13 mouse cellular contexts compared by ENCODE assay signal in the genomic region with DNA sequence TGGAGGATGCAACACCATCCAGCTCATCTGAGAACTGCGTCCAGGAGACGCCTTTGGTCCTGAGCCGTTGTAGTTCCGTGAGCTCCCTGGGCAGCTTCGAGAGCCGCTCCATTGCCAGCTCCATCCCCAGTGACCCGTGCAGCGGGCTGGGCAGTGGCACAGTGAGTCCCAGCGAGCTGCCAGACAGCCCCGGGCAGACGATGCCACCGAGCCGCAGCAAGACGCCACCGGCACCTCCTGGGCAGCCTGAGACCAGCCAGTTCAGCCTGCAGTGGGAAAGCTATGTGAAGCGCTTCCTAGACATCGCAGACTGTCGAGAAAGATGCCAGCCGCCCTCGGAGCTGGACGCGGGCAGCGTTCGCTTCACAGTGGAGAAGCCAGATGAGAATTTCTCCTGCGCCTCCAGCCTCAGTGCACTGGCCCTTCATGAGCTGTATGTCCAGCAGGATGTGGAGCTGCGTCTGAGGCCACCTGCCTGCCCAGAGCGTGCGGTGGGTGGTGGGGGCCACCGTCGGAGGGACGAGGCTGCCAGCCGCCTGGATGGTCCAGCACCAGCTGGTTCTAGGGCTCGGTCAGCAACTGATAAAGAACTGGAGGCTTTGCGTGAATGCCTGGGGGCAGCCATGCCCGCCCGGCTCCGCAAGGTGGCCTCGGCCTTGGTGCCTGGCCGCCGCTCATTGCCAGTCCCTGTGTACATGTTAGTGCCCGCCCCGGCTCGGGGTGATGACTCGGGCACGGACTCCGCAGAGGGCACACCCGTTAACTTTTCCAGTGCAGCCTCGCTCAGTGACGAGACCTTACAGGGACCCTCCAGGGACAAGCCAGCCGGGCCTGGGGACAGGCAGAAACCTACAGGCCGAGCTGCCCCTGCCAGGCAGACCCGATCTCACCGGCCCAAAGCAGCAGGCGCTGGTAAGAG. TPM values are rescaled to one million over a fixed set of nuclear protein-coding genes. Genes with fewer than 3 reads are reported as not detected.
DNase-seq lines count a peak whose midpoint lies in the region; ATAC-seq and TF ChIP-seq lines count a peak whose summit lies in the region.
"Had no signal": no experiment of that assay in that cellular context is flagged by ENCODE, and none has a peak within 500 bp of the region (broad histone marks: within the 10 kb centered on the region; RNA-seq: fewer than 3 reads in every experiment).

No protein-coding gene starts in this region.

- no peak for TF ChIP-seq POLR2A in bone marrow, adult 2 months (IDR thresholded peaks at IDR 0.05; ENCODE audit: borderline replicate concordance, control insufficient read depth, low read depth, low read length)

- H3K27me3 ChIP-seq in hindbrain, embryonic 10.5 days (ENCODE audit: insufficient read depth, poor library complexity, severe bottlenecking), result peaks cover 89% of the 10 kb centered on the region
- no peaks in the 10 kb centered on the region for H3K27me3 ChIP-seq in hindbrain, embryonic 14.5 days (ENCODE audit: control insufficient read depth, insufficient read depth, low read length)
- peaks cover 70% of the 10 kb centered on the region for H3K27me3 ChIP-seq in megakaryocyte, embryonic 14.5 days (replicated peaks)
- peaks cover 94% of the 10 kb centered on the region for H3K27me3 ChIP-seq in embryonic facial prominence, embryonic 10.5 days (replicated peaks; ENCODE audit: low read depth, poor library complexity, severe bottlenecking)
- H3K27me3 ChIP-seq: Patski had no signal

- peaks cover 50% of the 10 kb centered on the region for H3K4me1 ChIP-seq in hindbrain, embryonic 10.5 days (replicated peaks)
- H3K4me1 ChIP-seq in hindbrain, embryonic 14.5 days (replicated peaks; ENCODE audit: control insufficient read depth, insufficient read depth, low read length), result no peaks in the 10 kb centered on the region
- H3K4me1 ChIP-seq in megakaryocyte, embryonic 14.5 days, result peaks cover 55% of the 10 kb centered on the region
- H3K4me1 ChIP-seq in bone marrow, adult 2 months (ENCODE audit: control insufficient read depth, insufficient read depth, low read length), result peaks cover 2% of the 10 kb centered on the region
- H3K4me1 ChIP-seq in embryonic facial prominence, embryonic 10.5 days, result peaks cover 37% of the 10 kb centered on the region

- ATAC-seq in hindbrain, embryonic 14.5 days (ENCODE audit: low FRiP score), result no peak
- no peak for ATAC-seq in megakaryocyte, adult 5-6 weeks (ENCODE audit: poor library complexity, severe bottlenecking)
- ATAC-seq: forebrain, embryonic 13.5 days; Patski had no signal

- no peak for DNase-seq in hindbrain, embryonic 10.5 days (ENCODE audit: low spot score)
- no peak for DNase-seq in hindbrain, embryonic 14.5 days (ENCODE audit: low spot score)
- no peak for DNase-seq in embryonic facial prominence, embryonic 10.5 days (ENCODE audit: low spot score)
- no peak for DNase-seq in MN1 (ENCODE audit: low spot score)
- DNase-seq in ovary, postnatal 14 days (ENCODE audit: low spot score), result no peak
- DNase-seq: adrenal gland, adult 2 months had no signal

- 75% methylated on average over 54 of the region's 54 CpGs for WGBS in hindbrain, embryonic 10.5 days
- 67% methylated on average over 54 of the region's 54 CpGs for WGBS in hindbrain, embryonic 14.5 days
- WGBS in bone marrow, adult 2 months, result 79% methylated on average over 54 of the region's 54 CpGs
- WGBS in embryonic facial prominence, embryonic 10.5 days, result 68% methylated on average over 54 of the region's 54 CpGs

- no peaks in the 10 kb centered on the region for H3K9me3 ChIP-seq in hindbrain, embryonic 10.5 days
- no peaks in the 10 kb centered on the region for H3K9me3 ChIP-seq in hindbrain, embryonic 14.5 days (ENCODE audit: control insufficient read depth, low read length)
- H3K9me3 ChIP-seq in megakaryocyte, embryonic 14.5 days, result peaks cover 19% of the 10 kb centered on the region; the same call in 1 of the 2 replicates
- no peaks in the 10 kb centered on the region for H3K9me3 ChIP-seq in embryonic facial prominence, embryonic 10.5 days
- H3K9me3 ChIP-seq: embryonic facial prominence, embryonic 12.5 days; forebrain, embryonic 13.5 days had no signal

- H3K27ac ChIP-seq in hindbrain, embryonic 10.5 days, result no peak overlapping the region
- no peak overlapping the region for H3K27ac ChIP-seq in hindbrain, embryonic 14.5 days
- H3K27ac ChIP-seq in bone marrow, adult 2 months (ENCODE audit: control insufficient read depth, insufficient read depth, low read depth, low read length, poor library complexity), result peak overlapping the region; percentile 34; the same call in 1 of the 2 replicates
- H3K27ac ChIP-seq in embryonic facial prominence, embryonic 10.5 days (replicated peaks), result no peak overlapping the region
- H3K27ac ChIP-seq: embryonic facial prominence, embryonic 12.5 days; forebrain, embryonic 13.5 days; liver, embryonic 14.5 days had no signal

- no peak for TF ChIP-seq CTCF in bone marrow, adult 2 months (IDR thresholded peaks at IDR 0.05; ENCODE audit: control insufficient read depth, insufficient read depth, low read length)

- no peak overlapping the region for H3K4me2 ChIP-seq in hindbrain, embryonic 14.5 days (replicated peaks)
- H3K4me2 ChIP-seq: embryonic facial prominence, embryonic 12.5 days; forebrain, embryonic 13.5 days had no signal

- peaks cover 99% of the 10 kb centered on the region for H3K36me3 ChIP-seq in hindbrain, embryonic 10.5 days
- H3K36me3 ChIP-seq in hindbrain, embryonic 14.5 days (replicated peaks; ENCODE audit: control insufficient read depth, insufficient read depth), result peaks cover 100% of the 10 kb centered on the region
- peaks cover 65% of the 10 kb centered on the region for H3K36me3 ChIP-seq in megakaryocyte, embryonic 14.5 days (replicated peaks; ENCODE audit: low read length)
- peaks cover 74% of the 10 kb centered on the region for H3K36me3 ChIP-seq in embryonic facial prominence, embryonic 10.5 days (replicated peaks)

- 0 out of 2 replicates have a peak overlapping the region, but pooled peaks have one; percentile 14 for H3K4me3 ChIP-seq in hindbrain, embryonic 10.5 days
- no peak overlapping the region for H3K4me3 ChIP-seq in hindbrain, embryonic 14.5 days (replicated peaks; ENCODE audit: low read length)
- H3K4me3 ChIP-seq in megakaryocyte, embryonic 14.5 days (replicated peaks), result peak overlapping the region; percentile 48
- H3K4me3 ChIP-seq in bone marrow, adult 2 months (replicated peaks; ENCODE audit: control insufficient read depth, low read depth, low read length), result no peak overlapping the region
- peak overlapping the region; percentile 21; the same call in 1 of the 2 replicates for H3K4me3 ChIP-seq in embryonic facial prominence, embryonic 10.5 days
- H3K4me3 ChIP-seq: embryonic facial prominence, embryonic 12.5 days; forebrain, embryonic 13.5 days had no signal

- no peak overlapping the region for H3K9ac ChIP-seq in hindbrain, embryonic 14.5 days
- H3K9ac ChIP-seq: forebrain, embryonic 13.5 days; liver, embryonic 14.5 days had no signal

RNA-seq across cellular contexts. Expression of a gene that starts 7.5 kb away (rescaled TPM):
- 55.6 and 60.9 TPM in 2 replicates for polyA plus RNA-seq in hindbrain, embryonic 10.5 days (2016; fragmentation: Nextera tagmentation; extraction: Ambion mirVana)
- 23.3 and 24.5 TPM in 2 replicates for polyA plus RNA-seq in hindbrain, embryonic 14.5 days (2014; fragmentation: Nextera tagmentation; extraction: Ambion mirVana)
- polyA plus RNA-seq in megakaryocyte, embryonic 14.5 days (2012; ENCODE audit: insufficient read depth, low replicate concordance), result 62.0 and 88.2 TPM in 2 replicates
- 25.6 and 27.4 TPM in 2 replicates for total RNA-seq in megakaryocyte, adult 5-6 weeks (2015)
- 13.8 and 17.8 TPM in 2 replicates for total RNA-seq in megakaryocyte, adult 5-6 weeks (2017)
- polyA plus RNA-seq in bone marrow, adult 2 months (2011; ENCODE audit: insufficient read depth, insufficient read length, low replicate concordance, missing spikeins), result 40.8 and 52.1 TPM in 2 replicates
- polyA plus RNA-seq in embryonic facial prominence, embryonic 10.5 days (2016; fragmentation: Nextera tagmentation; extraction: Ambion mirVana), result 53.7 and 56.2 TPM in 2 replicates

RNA-seq across cellular contexts. Expression of a gene that starts 16.5 kb away (rescaled TPM):
- 3.3 and 3.9 TPM in 2 replicates for polyA plus RNA-seq in hindbrain, embryonic 10.5 days (2016; fragmentation: Nextera tagmentation; extraction: Ambion mirVana)
- polyA plus RNA-seq in hindbrain, embryonic 14.5 days (2014; fragmentation: Nextera tagmentation; extraction: Ambion mirVana), result 4.4 and 4.7 TPM in 2 replicates
- polyA plus RNA-seq in megakaryocyte, embryonic 14.5 days (2012; ENCODE audit: insufficient read depth, low replicate concordance), result 15.1 and 26.0 TPM in 2 replicates
- 0.32 and 0.83 TPM in 2 replicates for total RNA-seq in megakaryocyte, adult 5-6 weeks (2015)
- not detected in 2 replicates for total RNA-seq in megakaryocyte, adult 5-6 weeks (2017)
- 1.4 TPM in 1 of 2 replicates, not detected in the other for polyA plus RNA-seq in bone marrow, adult 2 months (2011; ENCODE audit: insufficient read depth, insufficient read length, low replicate concordance, missing spikeins)
- 5.0 and 5.5 TPM in 2 replicates for polyA plus RNA-seq in embryonic facial prominence, embryonic 10.5 days (2016; fragmentation: Nextera tagmentation; extraction: Ambion mirVana)

RNA-seq across cellular contexts. Expression of a gene that starts 16.9 kb away (rescaled TPM):
- 7.2 and 11.2 TPM in 2 replicates for polyA plus RNA-seq in hindbrain, embryonic 10.5 days (2016; fragmentation: Nextera tagmentation; extraction: Ambion mirVana)
- 5.3 and 5.8 TPM in 2 replicates for polyA plus RNA-seq in hindbrain, embryonic 14.5 days (2014; fragmentation: Nextera tagmentation; extraction: Ambion mirVana)
- polyA plus RNA-seq in megakaryocyte, embryonic 14.5 days (2012; ENCODE audit: insufficient read depth, low replicate concordance), result 19.0 and 21.1 TPM in 2 replicates
- 0.16 and 0.96 TPM in 2 replicates for total RNA-seq in megakaryocyte, adult 5-6 weeks (2015)
- total RNA-seq in megakaryocyte, adult 5-6 weeks (2017), result 0.37 TPM in 1 of 2 replicates, not detected in the other
- polyA plus RNA-seq in bone marrow, adult 2 months (2011; ENCODE audit: insufficient read depth, insufficient read length, low replicate concordance, missing spikeins), result 4.2 and 6.5 TPM in 2 replicates
- polyA plus RNA-seq in embryonic facial prominence, embryonic 10.5 days (2016; fragmentation: Nextera tagmentation; extraction: Ambion mirVana), result 6.6 TPM in 2 replicates

RNA-seq across cellular contexts. Expression of a gene that starts 17.1 kb away (rescaled TPM):
- 30.4 and 86.1 TPM in 2 replicates for polyA plus RNA-seq in hindbrain, embryonic 10.5 days (2016; fragmentation: Nextera tagmentation; extraction: Ambion mirVana)
- polyA plus RNA-seq in hindbrain, embryonic 14.5 days (2014; fragmentation: Nextera tagmentation; extraction: Ambion mirVana), result 200 and 216 TPM in 2 replicates
- 0.92 and 4.5 TPM in 2 replicates for polyA plus RNA-seq in megakaryocyte, embryonic 14.5 days (2012; ENCODE audit: insufficient read depth, low replicate concordance)
- not detected in 2 replicates for total RNA-seq in megakaryocyte, adult 5-6 weeks (2015)
- not detected in 2 replicates for total RNA-seq in megakaryocyte, adult 5-6 weeks (2017)
- polyA plus RNA-seq in bone marrow, adult 2 months (2011; ENCODE audit: insufficient read depth, insufficient read length, low replicate concordance, missing spikeins), result 0.17 TPM in 1 of 2 replicates, not detected in the other
- 11.8 and 12.6 TPM in 2 replicates for polyA plus RNA-seq in embryonic facial prominence, embryonic 10.5 days (2016; fragmentation: Nextera tagmentation; extraction: Ambion mirVana)

RNA-seq across cellular contexts. Expression of a gene that starts 20.6 kb away (rescaled TPM):
- polyA plus RNA-seq in hindbrain, embryonic 10.5 days (2016; fragmentation: Nextera tagmentation; extraction: Ambion mirVana), result 971 and 1,039 TPM in 2 replicates
- polyA plus RNA-seq in hindbrain, embryonic 14.5 days (2014; fragmentation: Nextera tagmentation; extraction: Ambion mirVana), result 570 and 649 TPM in 2 replicates
- polyA plus RNA-seq in megakaryocyte, embryonic 14.5 days (2012; ENCODE audit: insufficient read depth, low replicate concordance), result 7,349 and 10,126 TPM in 2 replicates
- 1,580 and 1,599 TPM in 2 replicates for total RNA-seq in megakaryocyte, adult 5-6 weeks (2015)
- total RNA-seq in megakaryocyte, adult 5-6 weeks (2017), result 1,732 and 1,915 TPM in 2 replicates
- 1,765 and 2,445 TPM in 2 replicates for polyA plus RNA-seq in bone marrow, adult 2 months (2011; ENCODE audit: insufficient read depth, insufficient read length, low replicate concordance, missing spikeins)
- polyA plus RNA-seq in embryonic facial prominence, embryonic 10.5 days (2016; fragmentation: Nextera tagmentation; extraction: Ambion mirVana), result 1,079 and 1,119 TPM in 2 replicates

Comparison
In these comparisons a context has a peak if more than half of its experiments do, and no peak if none do; other contexts are left out.
1. H3K4me3 ChIP-seq: peak in hindbrain, embryonic 10.5 days (single experiment), megakaryocyte, embryonic 14.5 days (single experiment) and embryonic facial prominence, embryonic 10.5 days (single experiment); none in hindbrain, embryonic 14.5 days (single experiment) and bone marrow, adult 2 months (single experiment).